ENCODE assay signal across 8 mouse cellular contexts in genomic region chr1:151011056-151011455, GRCm38 (mm10). TPM values are rescaled to one million over a fixed set of nuclear protein-coding genes. Genes with fewer than 3 reads are reported as not detected.
DNase-seq lines count a peak whose midpoint lies in the region; ATAC-seq and TF ChIP-seq lines count a peak whose summit lies in the region.

No protein-coding gene starts in this region.

- H3K9me3 ChIP-seq in forebrain, embryonic 10.5 days: no peaks in the 10 kb centered on the region
- no peaks in the 10 kb centered on the region for H3K9me3 ChIP-seq in forebrain, embryonic 15.5 days

- no peak overlapping the region for H3K9ac ChIP-seq in forebrain, embryonic 15.5 days (replicated peaks)

- ATAC-seq in forebrain, embryonic 15.5 days (replicated peaks): no peak
- peak; percentile 90 for ATAC-seq in granulocyte monocyte progenitor cell, adult 5-6 weeks (replicated peaks; ENCODE audit: poor library complexity, severe bottlenecking)

- H3K4me1 ChIP-seq in forebrain, embryonic 10.5 days: peaks cover 8% of the 10 kb centered on the region
- no peaks in the 10 kb centered on the region for H3K4me1 ChIP-seq in forebrain, embryonic 15.5 days

- no peak overlapping the region for H3K4me2 ChIP-seq in forebrain, embryonic 15.5 days (replicated peaks)

- peak; percentile 84 for TF ChIP-seq CTCF in layer of hippocampus, adult 2 months (conservative IDR thresholded peaks at IDR 0.05)

- H3K27me3 ChIP-seq in forebrain, embryonic 10.5 days (ENCODE audit: poor library complexity, severe bottlenecking): no peaks in the 10 kb centered on the region
- no peaks in the 10 kb centered on the region for H3K27me3 ChIP-seq in forebrain, embryonic 15.5 days

- no peak overlapping the region for H3K4me3 ChIP-seq in forebrain, embryonic 10.5 days
- no peak overlapping the region for H3K4me3 ChIP-seq in forebrain, embryonic 15.5 days
- no peak overlapping the region for H3K4me3 ChIP-seq in layer of hippocampus, adult 2 months

- DNase-seq in forebrain, embryonic 10.5 days (ENCODE audit: extremely low spot score, low spot score): peak; percentile 73
- DNase-seq in adrenal gland, adult 2 months: peak; percentile 72
- DNase-seq in embryo, embryonic 10.5 days (ENCODE audit: low spot score): peak; percentile 87
- DNase-seq in layer of hippocampus, adult 2 months (ENCODE audit: low spot score in 2 of 2): peak in 1 of 2 experiments; percentile 66
- DNase-seq in lung, postnatal 14 days: peak; percentile 86
- peak; percentile 72 for DNase-seq in right cerebral cortex, postnatal 4 days

- no peak overlapping the region for H3K27ac ChIP-seq in forebrain, embryonic 10.5 days
- H3K27ac ChIP-seq in forebrain, embryonic 15.5 days (replicated peaks): no peak overlapping the region
- no peak overlapping the region for H3K27ac ChIP-seq in layer of hippocampus, adult 2 months

- H3K36me3 ChIP-seq in forebrain, embryonic 10.5 days (replicated peaks): no peaks in the 10 kb centered on the region
- H3K36me3 ChIP-seq in forebrain, embryonic 15.5 days: no peaks in the 10 kb centered on the region

- WGBS in forebrain, embryonic 10.5 days: 27% methylated on average over 7 of the region's 7 CpGs
- WGBS in forebrain, embryonic 15.5 days: 28% methylated on average over 7 of the region's 7 CpGs

RNA-seq across cellular contexts. Expression of gene Hmcn1, which starts 17.8 kb away (rescaled TPM):
- polyA plus RNA-seq in forebrain, embryonic 10.5 days (2016; fragmentation: Nextera tagmentation; extraction: Ambion mirVana): 9.1 and 10.5 TPM in 2 replicates
- polyA plus RNA-seq in forebrain, embryonic 15.5 days (2015; fragmentation: Nextera tagmentation; extraction: Ambion mirVana): 0.66 and 1.0 TPM in 2 replicates
- total RNA-seq in adrenal gland, adult 2 months (2021): 1 to 10 TPM in 1 of 2 experiments, under 1 TPM in 1; 0.84 to 3.2 TPM
- polyA plus RNA-seq in adrenal gland, adult 2 months (2012; rRNA removed): 0.16 and 0.21 TPM in 2 replicates
- not detected in 2 replicates for total RNA-seq in granulocyte monocyte progenitor cell, adult 5-6 weeks (2014; fragmentation: Nextera tagmentation)
- 0.22 TPM in 1 of 2 replicates, not detected in the other for total RNA-seq in granulocyte monocyte progenitor cell, adult 5-6 weeks (2017)
- total RNA-seq in layer of hippocampus, adult 2 months (2021): 1 to 10 TPM; 1.6 to 2.0 TPM
